In genomic region chr11:72413016-72413415, GRCm38 (mm10) we compare ENCODE assay signal across 16 mouse cellular contexts. TPM values are rescaled to one million over a fixed set of nuclear protein-coding genes. Genes with fewer than 3 reads are reported as not detected.
DNase-seq lines count a peak whose midpoint lies in the region; ATAC-seq and TF ChIP-seq lines count a peak whose summit lies in the region.
"Had no signal": no experiment of that assay in that cellular context is flagged by ENCODE, and none has a peak within 500 bp of the region (broad histone marks: within the 10 kb centered on the region; RNA-seq: fewer than 3 reads in every experiment).

No protein-coding gene starts in this region.

- no peaks in the 10 kb centered on the region for H3K27me3 ChIP-seq in heart, embryonic 14.5 days (ENCODE audit: control insufficient read depth, insufficient read depth, low read length)
- no peaks in the 10 kb centered on the region for H3K27me3 ChIP-seq in lung, postnatal 0 days (replicated peaks; ENCODE audit: insufficient read depth, low read length)
- H3K27me3 ChIP-seq in midbrain, embryonic 10.5 days (ENCODE audit: low read depth, poor library complexity, severe bottlenecking): peaks cover 71% of the 10 kb centered on the region

- TF ChIP-seq EP300 in lung, postnatal 0 days (IDR thresholded peaks at IDR 0.05): peak; percentile 85

- H3K9me3 ChIP-seq in heart, embryonic 14.5 days (ENCODE audit: control insufficient read depth, low read length): no peaks in the 10 kb centered on the region
- H3K9me3 ChIP-seq in lung, postnatal 0 days (ENCODE audit: low read length): no peaks in the 10 kb centered on the region
- no peaks in the 10 kb centered on the region for H3K9me3 ChIP-seq in midbrain, embryonic 10.5 days (replicated peaks)
- H3K9me3 ChIP-seq: midbrain, embryonic 12.5 days had no signal

- ATAC-seq in heart, embryonic 14.5 days (ENCODE audit: insufficient number of reproducible peaks, insufficient read depth, low FRiP score, low read depth): no peak
- peak; percentile 35 for ATAC-seq in lung, postnatal 0 days

- 27% methylated on average over 7 of the region's 7 CpGs for WGBS in heart, embryonic 14.5 days
- 28% methylated on average over 7 of the region's 7 CpGs for WGBS in lung, postnatal 0 days
- 78% methylated on average over 7 of the region's 7 CpGs for whole genome bisulfite sequencing in midbrain, embryonic 10.5 days

- no peak for TF ChIP-seq CTCF in lung, postnatal 0 days (IDR thresholded peaks at IDR 0.05)

- peak overlapping the region; percentile 19 for H3K4me2 ChIP-seq in heart, embryonic 14.5 days (ENCODE audit: low read length)
- peak overlapping the region; percentile 20; the same call in 1 of the 2 replicates for H3K4me2 ChIP-seq in lung, postnatal 0 days (replicated peaks; ENCODE audit: low read depth, low read length)
- H3K4me2 ChIP-seq: midbrain, embryonic 12.5 days had no signal

- peak overlapping the region; percentile 47 for H3K9ac ChIP-seq in heart, embryonic 14.5 days (ENCODE audit: low read length)
- H3K9ac ChIP-seq in lung, postnatal 0 days (replicated peaks; ENCODE audit: low read depth): 0 out of 2 replicates have a peak overlapping the region, but pooled peaks have one; percentile 16
- H3K9ac ChIP-seq: liver, embryonic 14.5 days; midbrain, embryonic 12.5 days had no signal

- peak overlapping the region; percentile 58 to 96 for H3K27ac ChIP-seq in heart, embryonic 14.5 days (replicated peaks in 1 of 2; ENCODE audit: control insufficient read depth in 1 of 2, insufficient read depth in 1 of 2, low read depth in 2 of 2, low read length in 2 of 2)
- H3K27ac ChIP-seq in lung, postnatal 0 days (ENCODE audit: low read length): peak overlapping the region; percentile 81
- no peak overlapping the region for H3K27ac ChIP-seq in midbrain, embryonic 10.5 days (replicated peaks)
- H3K27ac ChIP-seq: liver, embryonic 14.5 days; midbrain, embryonic 12.5 days had no signal

- DNase-seq in adrenal gland, postnatal 14 days: peak; percentile 49
- DNase-seq in adrenal gland, adult 2 months: no peak
- DNase-seq in gastrocnemius, postnatal 25 days: peak; percentile 66
- peak; percentile 91 for DNase-seq in lung, postnatal 0 days (ENCODE audit: low spot score)
- DNase-seq in midbrain, embryonic 10.5 days (ENCODE audit: low spot score): no peak
- DNase-seq in layer of hippocampus, adult 18-20 months (ENCODE audit: low spot score in 2 of 2): no peak
- DNase-seq in adipocyte (ENCODE audit: low spot score): no peak
- DNase-seq: cerebellum, adult 11-12 months; kidney, adult 11 months; thymus, postnatal 4 days had no signal

- no peaks in the 10 kb centered on the region for H3K36me3 ChIP-seq in heart, embryonic 14.5 days (ENCODE audit: control insufficient read depth, insufficient read depth, low read length)
- no peaks in the 10 kb centered on the region for H3K36me3 ChIP-seq in lung, postnatal 0 days (ENCODE audit: insufficient read depth, low read length)
- H3K36me3 ChIP-seq in midbrain, embryonic 10.5 days: no peaks in the 10 kb centered on the region
- H3K36me3 ChIP-seq: midbrain, embryonic 12.5 days had no signal

- peaks cover 73 to 78% of the 10 kb centered on the region in 2 experiments for H3K4me1 ChIP-seq in heart, embryonic 14.5 days (ENCODE audit: control insufficient read depth in 2 of 2, insufficient read depth in 2 of 2, low read length in 2 of 2)
- peaks cover 11% of the 10 kb centered on the region; the same call in 1 of the 2 replicates for H3K4me1 ChIP-seq in lung, postnatal 0 days (ENCODE audit: insufficient read depth, low read depth, low read length)
- H3K4me1 ChIP-seq in midbrain, embryonic 10.5 days: peaks cover 56% of the 10 kb centered on the region

- no peak overlapping the region for H3K4me3 ChIP-seq in heart, embryonic 14.5 days (ENCODE audit: control insufficient read depth in 1 of 2, insufficient read depth in 1 of 2, low read depth in 1 of 2, low read length in 2 of 2)
- no peak overlapping the region for H3K4me3 ChIP-seq in lung, postnatal 0 days (ENCODE audit: low read depth, low read length)
- H3K4me3 ChIP-seq in midbrain, embryonic 10.5 days: no peak overlapping the region
- H3K4me3 ChIP-seq: erythroblast, embryonic 14.5 days; midbrain, embryonic 12.5 days had no signal

RNA-seq across cellular contexts. Expression of gene Smtnl2, which starts 1.5 kb away (rescaled TPM):
- total RNA-seq in adrenal gland, postnatal 14 days (2021): 4.1 and 5.4 TPM in 2 replicates
- total RNA-seq in adrenal gland, adult 2 months (2021): 1 to 10 TPM; 2.4 to 2.5 TPM
- 4.4 and 5.6 TPM in 2 replicates for polyA plus RNA-seq in adrenal gland, adult 2 months (2012; rRNA removed)
- total RNA-seq in gastrocnemius, postnatal 25 days (2021): 100 to 1,000 TPM; 219 to 223 TPM
- polyA plus RNA-seq in heart, embryonic 14.5 days (2014; fragmentation: Nextera tagmentation; extraction: Ambion mirVana): 116 and 122 TPM in 2 replicates
- 108 TPM in 2 replicates for polyA plus RNA-seq in lung, postnatal 0 days (2015; fragmentation: Nextera tagmentation; extraction: Ambion mirVana)
- 10.1 and 13.1 TPM in 2 replicates for polyA plus RNA-seq in midbrain, embryonic 10.5 days (2016; fragmentation: Nextera tagmentation; extraction: Ambion mirVana)
- 1 to 10 TPM; 1.3 to 2.9 TPM for total RNA-seq in layer of hippocampus, adult 18-20 months (2021)
- polyA plus RNA-seq: erythroblast, embryonic 14.5 days had no signal

RNA-seq across cellular contexts. Expression of gene Ggt6, which starts 22.3 kb away (rescaled TPM):
- total RNA-seq in adrenal gland, postnatal 14 days (2021): 1.7 and 2.8 TPM in 2 replicates
- 1 to 10 TPM in 1 of 2 experiments, under 1 TPM in 1; 0.83 to 4.7 TPM for total RNA-seq in adrenal gland, adult 2 months (2021)
- 8.5 and 13.4 TPM in 2 replicates for polyA plus RNA-seq in adrenal gland, adult 2 months (2012; rRNA removed)
- under 1 TPM; 0.38 TPM for total RNA-seq in gastrocnemius, postnatal 25 days (2021)
- polyA plus RNA-seq in heart, embryonic 14.5 days (2014; fragmentation: Nextera tagmentation; extraction: Ambion mirVana): not detected in 2 replicates
- 0.94 and 1.0 TPM in 2 replicates for polyA plus RNA-seq in lung, postnatal 0 days (2015; fragmentation: Nextera tagmentation; extraction: Ambion mirVana)
- polyA plus RNA-seq in midbrain, embryonic 10.5 days (2016; fragmentation: Nextera tagmentation; extraction: Ambion mirVana): not detected in 2 replicates
- under 1 TPM in 1 of 2 experiments, not detected in 1; 0.25 TPM for total RNA-seq in layer of hippocampus, adult 18-20 months (2021)
- total RNA-seq: hematopoietic stem cell, adult 5-6 weeks; left cerebral cortex, postnatal 10 days had no signal
- polyA plus RNA-seq: erythroblast, embryonic 14.5 days; midbrain, embryonic 12.5 days had no signal

RNA-seq across cellular contexts. Expression of gene Mybbp1a, which starts 28.1 kb away (rescaled TPM):
- total RNA-seq in adrenal gland, postnatal 14 days (2021): 85.6 and 101 TPM in 2 replicates
- 10 to 100 TPM; 68.0 to 86.1 TPM for total RNA-seq in adrenal gland, adult 2 months (2021)
- 31.6 and 37.9 TPM in 2 replicates for polyA plus RNA-seq in adrenal gland, adult 2 months (2012; rRNA removed)
- 10 to 100 TPM; 52.1 to 56.5 TPM for total RNA-seq in gastrocnemius, postnatal 25 days (2021)
- polyA plus RNA-seq in heart, embryonic 14.5 days (2014; fragmentation: Nextera tagmentation; extraction: Ambion mirVana): 61.9 and 64.7 TPM in 2 replicates
- polyA plus RNA-seq in lung, postnatal 0 days (2015; fragmentation: Nextera tagmentation; extraction: Ambion mirVana): 41.5 and 44.3 TPM in 2 replicates
- 192 and 236 TPM in 2 replicates for polyA plus RNA-seq in midbrain, embryonic 10.5 days (2016; fragmentation: Nextera tagmentation; extraction: Ambion mirVana)
- 10 to 100 TPM; 54.6 to 56.8 TPM for total RNA-seq in layer of hippocampus, adult 18-20 months (2021)

RNA-seq across cellular contexts. Expression of gene Tekt1, which starts 50.8 kb away (rescaled TPM):
- total RNA-seq in adrenal gland, postnatal 14 days (2021): not detected in 2 replicates
- total RNA-seq in adrenal gland, adult 2 months (2021): under 1 TPM; 0.21 to 0.86 TPM
- polyA plus RNA-seq in adrenal gland, adult 2 months (2012; rRNA removed): 0.07 and 0.17 TPM in 2 replicates
- total RNA-seq in gastrocnemius, postnatal 25 days (2021): under 1 TPM; 0.64 to 0.70 TPM
- polyA plus RNA-seq in heart, embryonic 14.5 days (2014; fragmentation: Nextera tagmentation; extraction: Ambion mirVana): 0.19 and 0.28 TPM in 2 replicates
- 14.2 and 17.3 TPM in 2 replicates for polyA plus RNA-seq in lung, postnatal 0 days (2015; fragmentation: Nextera tagmentation; extraction: Ambion mirVana)
- 6.1 and 6.8 TPM in 2 replicates for polyA plus RNA-seq in midbrain, embryonic 10.5 days (2016; fragmentation: Nextera tagmentation; extraction: Ambion mirVana)
- total RNA-seq in layer of hippocampus, adult 18-20 months (2021): 1 to 10 TPM; 1.5 to 3.3 TPM
- total RNA-seq: hematopoietic stem cell, adult 5-6 weeks had no signal
- polyA plus RNA-seq: erythroblast, embryonic 14.5 days; liver, embryonic 14.5 days had no signal

Comparison
In these comparisons a context has a peak if more than half of its experiments do, and no peak if none do; other contexts are left out.
1. DNase-seq: peak in adrenal gland, postnatal 14 days (single experiment), gastrocnemius, postnatal 25 days (single experiment) and lung, postnatal 0 days (single experiment); none in adrenal gland, adult 2 months (single experiment), midbrain, embryonic 10.5 days (single experiment), layer of hippocampus, adult 18-20 months (0 of 2) and adipocyte (single experiment).
2. RNA of gene Smtnl2, which starts 1.5 kb away (total RNA-seq): 219 to 223 TPM in gastrocnemius, postnatal 25 days; 4.1 to 5.4 TPM in adrenal gland, postnatal 14 days, 1.3 to 2.9 TPM in layer of hippocampus, adult 18-20 months and 2.4 to 2.5 TPM in adrenal gland, adult 2 months; every median in the first group is over 10 times any median in the second.